ENCODE assay signal across 15 mouse cellular contexts in genomic region chr17:84150291-84150690, GRCm38 (mm10). TPM values are rescaled to one million over a fixed set of nuclear protein-coding genes. Genes with fewer than 3 reads are reported as not detected.
DNase-seq lines count a peak whose midpoint lies in the region; ATAC-seq lines count a peak whose summit lies in the region.
"Had no signal": no experiment of that assay in that cellular context is flagged by ENCODE, and none has a peak within 500 bp of the region (broad histone marks: within the 10 kb centered on the region; RNA-seq: fewer than 3 reads in every experiment).

No protein-coding gene starts in this region.

- no peak overlapping the region for H3K4me2 ChIP-seq in kidney, embryonic 16.5 days (replicated peaks; ENCODE audit: low read depth, low read length)
- H3K4me2 ChIP-seq in liver, embryonic 13.5 days: no peak overlapping the region
- no peak overlapping the region for H3K4me2 ChIP-seq in liver, embryonic 15.5 days
- H3K4me2 ChIP-seq: hindbrain, embryonic 14.5 days; kidney, embryonic 15.5 days; midbrain, embryonic 13.5 days had no signal

- H3K4me1 ChIP-seq in kidney, embryonic 16.5 days (ENCODE audit: insufficient read depth, low read length): peaks cover 39% of the 10 kb centered on the region
- peaks cover 100% of the 10 kb centered on the region for H3K4me1 ChIP-seq in liver, embryonic 13.5 days (replicated peaks)
- peaks cover 99% of the 10 kb centered on the region for H3K4me1 ChIP-seq in liver, embryonic 15.5 days (replicated peaks)

- H3K36me3 ChIP-seq in kidney, embryonic 16.5 days (ENCODE audit: insufficient read depth, low read length): no peaks in the 10 kb centered on the region
- H3K36me3 ChIP-seq in liver, embryonic 13.5 days: no peaks in the 10 kb centered on the region
- no peaks in the 10 kb centered on the region for H3K36me3 ChIP-seq in liver, embryonic 15.5 days (replicated peaks)
- H3K36me3 ChIP-seq: kidney, embryonic 15.5 days; midbrain, embryonic 13.5 days had no signal

- H3K9ac ChIP-seq in kidney, embryonic 16.5 days (replicated peaks; ENCODE audit: low read length): no peak overlapping the region
- peak overlapping the region; percentile 8; the same call in 1 of the 2 replicates for H3K9ac ChIP-seq in liver, embryonic 13.5 days
- H3K9ac ChIP-seq in liver, embryonic 15.5 days: no peak overlapping the region
- H3K9ac ChIP-seq: hindbrain, embryonic 14.5 days; kidney, embryonic 15.5 days; midbrain, embryonic 13.5 days had no signal

- WGBS in kidney, embryonic 16.5 days: 75% methylated on average over 8 of the region's 8 CpGs
- 85% methylated on average over 8 of the region's 8 CpGs for WGBS in liver, embryonic 13.5 days (ENCODE audit: insufficient replicate concordance)
- 82% methylated on average over 8 of the region's 8 CpGs for WGBS in liver, embryonic 15.5 days (ENCODE audit: insufficient replicate concordance)

- H3K4me3 ChIP-seq in kidney, embryonic 16.5 days (ENCODE audit: low read length): no peak overlapping the region
- H3K4me3 ChIP-seq in liver, embryonic 13.5 days (replicated peaks): no peak overlapping the region
- H3K4me3 ChIP-seq in liver, embryonic 15.5 days (replicated peaks): no peak overlapping the region
- H3K4me3 ChIP-seq: kidney, embryonic 15.5 days; layer of hippocampus, adult 2 months; midbrain, embryonic 13.5 days; myocyte had no signal

- no peak overlapping the region for H3K27ac ChIP-seq in kidney, embryonic 16.5 days (ENCODE audit: low read length)
- H3K27ac ChIP-seq in liver, embryonic 13.5 days: peak overlapping the region; percentile 98
- peak overlapping the region; percentile 92 for H3K27ac ChIP-seq in liver, embryonic 15.5 days (replicated peaks)
- H3K27ac ChIP-seq: hindbrain, embryonic 14.5 days; kidney, embryonic 15.5 days; midbrain, embryonic 13.5 days had no signal

- peak; percentile 4 for DNase-seq in kidney, postnatal 10 days
- peak; percentile 9 to 65 for DNase-seq in spleen, postnatal 4 days (ENCODE audit: low spot score in 2 of 2)
- no peak for DNase-seq in spleen, adult 12 weeks (ENCODE audit: low spot score)
- no peak for DNase-seq in liver, embryonic 13.5 days
- no peak for DNase-seq in retina, embryonic 14.5 days (ENCODE audit: low spot score)
- DNase-seq: adrenal gland, adult 8-10 months; cerebellum, adult 8-10 months; heart, postnatal 14 days had no signal

- no peak for ATAC-seq in kidney, embryonic 16.5 days (ENCODE audit: low FRiP score, low TSS enrichment)
- ATAC-seq in liver, embryonic 13.5 days (ENCODE audit: low read depth): no peak
- ATAC-seq in liver, embryonic 15.5 days (ENCODE audit: insufficient read depth): no peak
- ATAC-seq: midbrain, embryonic 13.5 days had no signal

- H3K27me3 ChIP-seq in kidney, embryonic 16.5 days (ENCODE audit: insufficient read depth, low read length): no peaks in the 10 kb centered on the region
- H3K27me3 ChIP-seq in liver, embryonic 13.5 days: no peaks in the 10 kb centered on the region
- H3K27me3 ChIP-seq in liver, embryonic 15.5 days: no peaks in the 10 kb centered on the region
- H3K27me3 ChIP-seq: kidney, embryonic 15.5 days had no signal

- no peaks in the 10 kb centered on the region for H3K9me3 ChIP-seq in kidney, embryonic 16.5 days (ENCODE audit: low read length)
- no peaks in the 10 kb centered on the region for H3K9me3 ChIP-seq in liver, embryonic 13.5 days (replicated peaks)
- no peaks in the 10 kb centered on the region for H3K9me3 ChIP-seq in liver, embryonic 15.5 days (replicated peaks)
- H3K9me3 ChIP-seq: kidney, embryonic 15.5 days; midbrain, embryonic 13.5 days had no signal

RNA-seq across cellular contexts. Expression of gene Zfp36l2, which starts 37.5 kb away (rescaled TPM):
- 9.5 and 11.4 TPM in 2 replicates for polyA plus RNA-seq in kidney, embryonic 16.5 days (2015; fragmentation: Nextera tagmentation; extraction: Ambion mirVana)
- polyA plus RNA-seq in liver, embryonic 13.5 days (2015; fragmentation: Nextera tagmentation; extraction: Ambion mirVana): 8.9 and 10.0 TPM in 2 replicates
- polyA plus RNA-seq in liver, embryonic 15.5 days (2015; fragmentation: Nextera tagmentation; extraction: Ambion mirVana): 6.8 and 7.4 TPM in 2 replicates

Comparison
In these comparisons a context has a peak if more than half of its experiments do, and no peak if none do; other contexts are left out.
1. DNase-seq: peak in kidney, postnatal 10 days (single experiment) and spleen, postnatal 4 days (2 of 2); none in spleen, adult 12 weeks (single experiment), liver, embryonic 13.5 days (single experiment) and retina, embryonic 14.5 days (single experiment).